Mouse (Mus musculus) embryonic facial prominence, embryonic 14.5 days (tissue): ENCODE data around the gene Tex45. TPM values are rescaled to one million over a fixed set of nuclear protein-coding genes. Genes with fewer than 3 reads are reported as not detected.

ENCODE experiments used
- ATAC-seq: fragments of 200-750 bp; cut with Nextera tagmentation; 2 replicates; pipeline ENCODE4 v1.8.0; 2017; ENCODE audit warnings: low read depth, moderate number of reproducible peaks, moderate TSS enrichment
- DNase-seq: peaks from one replicate; pipeline ENCODE4 v3.0.0-alpha.2; 2015; ENCODE audit warnings: low spot score
- H3K27ac ChIP-seq: fragments of 300-500 bp; sonication (generic); replicated peaks from 2 replicates; pipeline ENCODE4 v1.5.1; 2014; ENCODE audit warnings: low read depth, mild to moderate bottlenecking, low read length, moderate library complexity
- H3K27me3 ChIP-seq: fragments of 300-500 bp; sonication (generic); replicated peaks from 2 replicates; pipeline ENCODE4 v1.6.1; 2014; ENCODE audit warnings: low read length; ENCODE audit not compliant: control insufficient read depth, insufficient read depth
- H3K36me3 ChIP-seq: fragments of 300-500 bp; sonication (generic); 2 replicates; pipeline ENCODE4 v1.6.1; 2014; ENCODE audit warnings: low read length, mixed read lengths; ENCODE audit not compliant: control insufficient read depth, insufficient read depth
- H3K4me1 ChIP-seq: fragments of 300-500 bp; sonication (generic); 2 replicates; pipeline ENCODE4 v1.6.1; 2014; ENCODE audit warnings: antibody characterized with exemption, low read length; ENCODE audit not compliant: control insufficient read depth, insufficient read depth
- H3K4me2 ChIP-seq: fragments of 300-500 bp; sonication (generic); 2 replicates; pipeline ENCODE4 v1.6.1; 2014; ENCODE audit warnings: low read depth, mild to moderate bottlenecking, low read length, moderate library complexity, mixed read lengths
- H3K4me3 ChIP-seq: fragments of 300-500 bp; sonication (generic); 2 replicates; pipeline ENCODE4 v1.5.1; 2014; ENCODE audit warnings: low read depth, mild to moderate bottlenecking, low read length
- H3K9ac ChIP-seq: fragments of 300-500 bp; sonication (generic); 2 replicates; pipeline ENCODE4 v1.6.1; 2014; ENCODE audit warnings: low read depth, mild to moderate bottlenecking, low read length, moderate library complexity, mixed read lengths
- H3K9me3 ChIP-seq: fragments of 300-500 bp; sonication (generic); 2 replicates; pipeline ENCODE4 v1.6.1; 2016; ENCODE audit warnings: low read length; ENCODE audit not compliant: control insufficient read depth
- WGBS: fragments of 180-500 bp; shearing (Covaris S2); extraction: QIAGEN DNeasy Blood & Tissue Kit; methylation state at CpG from one replicate; pipeline ENCODE4 v1.1.7; 2014; 5-methylcytosine and 5-hydroxymethylcytosine counted together
- polyA plus RNA-seq: library from polyadenylated mRNA; unstranded; fragments of >200 nt; fragmentation: Nextera tagmentation; extraction: Ambion mirVana; gene quantifications from 2 replicates; pipeline ENCODE4 v1.2.1, GENCODE M21; 2014

Gene Tex45
- polyA plus RNA-seq, 1 experiment from 2014 or later = 0.18 TPM

DNA sequence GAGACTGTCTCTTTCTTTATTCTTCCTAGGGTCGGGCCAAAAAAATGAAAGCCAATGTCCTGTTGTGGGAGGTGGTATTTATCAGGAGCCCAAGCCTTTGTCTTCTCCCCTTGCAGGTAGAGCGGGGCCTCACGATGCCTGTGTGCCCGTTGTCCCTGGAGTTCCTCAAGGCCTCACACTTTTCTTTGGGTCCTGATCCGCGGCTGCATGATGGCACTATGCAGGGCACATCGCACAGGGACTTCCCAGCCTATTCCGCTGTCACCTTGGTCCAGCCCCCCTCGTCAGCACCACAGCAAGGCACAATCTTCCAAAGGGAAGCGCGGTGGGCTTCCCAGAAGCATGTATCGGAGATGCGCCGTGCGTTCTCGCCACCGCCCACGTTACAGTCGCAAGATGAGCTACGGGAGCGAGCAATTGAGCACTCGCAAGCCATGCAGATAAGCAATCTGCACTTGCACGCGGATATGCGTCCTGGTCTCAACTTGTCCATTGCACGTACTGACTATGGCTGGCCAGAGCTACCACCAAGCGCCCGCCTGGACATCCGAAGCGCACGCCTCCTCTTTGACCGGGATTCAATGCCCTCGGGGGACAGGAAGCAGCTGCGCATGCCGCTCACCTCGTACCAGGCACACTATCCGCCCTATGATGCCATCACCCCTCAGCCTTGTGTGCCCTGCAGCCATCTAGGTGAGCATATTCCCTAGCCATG, 5.2 kb downstream of the Tex45 start:
- Histone ChIP-seq H3K27ac (no peak overlapping the region), H3K9ac (peak overlapping the region; percentile 46; the same call in 1 of the 2 replicates), H3K4me3 (peak overlapping the region; percentile 33), H3K4me1 (no peaks in the 10 kb centered on the region; the same call in 1 of the 2 replicates), H3K36me3 (no peaks in the 10 kb centered on the region), H3K9me3 (no peaks in the 10 kb centered on the region), H3K4me2 (peak overlapping the region; percentile 61), H3K27me3 (peaks cover 11% of the 10 kb centered on the region)
- peak; percentile 35 for DNase-seq
- peak; percentile 63; the same call in 1 of the 2 replicates for ATAC-seq
- WGBS = 29% methylated on average over 37 of the region's 37 CpGs

DNA sequence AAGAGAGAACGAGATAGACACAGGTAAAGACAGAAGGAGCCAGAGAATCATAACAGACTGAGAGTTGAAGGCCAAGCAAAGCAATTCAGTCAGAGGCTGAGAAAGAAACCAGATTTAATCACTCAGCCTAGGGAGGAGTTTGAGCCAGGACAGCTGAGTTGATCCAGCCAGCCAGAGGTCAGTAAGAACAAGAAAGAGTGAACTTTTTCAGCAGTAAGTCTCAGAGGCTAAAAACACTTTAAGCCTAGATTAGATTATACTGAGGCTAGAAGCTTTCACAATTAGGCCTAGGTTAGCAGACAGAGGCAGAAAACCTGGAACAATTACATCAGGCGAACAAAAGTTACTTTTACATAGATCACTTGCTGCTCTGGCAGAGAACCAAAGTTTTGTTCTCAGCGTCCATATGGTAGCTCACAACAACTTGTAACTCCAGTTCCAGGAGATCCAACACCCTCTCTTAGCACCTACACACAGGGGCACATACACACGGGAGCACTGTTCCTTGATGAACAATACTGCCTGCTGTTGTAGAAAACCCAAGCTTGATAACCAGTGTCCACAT, 9.6 kb downstream of the Tex45 start:
- Histone ChIP-seq H3K36me3 (no peaks in the 10 kb centered on the region), H3K4me2 (no peak overlapping the region), H3K27ac (no peak overlapping the region), H3K4me3 (no peak overlapping the region), H3K9ac (no peak overlapping the region), H3K4me1 (no peaks in the 10 kb centered on the region; the same call in 1 of the 2 replicates), H3K9me3 (no peaks in the 10 kb centered on the region), H3K27me3 (peaks cover 11% of the 10 kb centered on the region)
- 60% methylated on average over 4 of the region's 4 CpGs for WGBS
- peak; percentile 10 for DNase-seq
- no peak for ATAC-seq

DNA sequence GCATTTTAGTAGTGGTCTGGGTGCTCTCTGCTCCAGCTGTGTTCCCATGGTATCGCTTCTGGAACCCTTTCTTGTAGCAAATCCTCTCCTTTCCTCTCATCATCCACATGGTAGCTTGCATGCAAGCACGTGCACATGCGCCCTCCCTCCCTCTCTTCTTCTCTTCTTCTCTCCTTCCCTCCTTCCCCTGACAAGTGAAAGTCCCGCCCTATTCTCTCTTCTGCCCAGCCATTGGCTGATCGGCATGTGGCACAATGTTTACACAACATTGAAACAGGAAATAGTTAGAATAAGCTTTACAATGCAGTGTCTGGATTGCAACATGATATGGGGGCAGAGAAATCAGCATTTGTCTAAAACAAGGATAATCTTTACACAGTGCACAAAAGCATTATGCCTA, 10.9 kb downstream of the Tex45 start:
- H3K4me1 ChIP-seq = no peaks in the 10 kb centered on the region
- WGBS = 53% methylated on average over 5 of the region's 5 CpGs
- no peak overlapping the region for H3K27ac ChIP-seq
- H3K4me2 ChIP-seq = no peak overlapping the region
- H3K36me3 ChIP-seq = no peaks in the 10 kb centered on the region
- no peak overlapping the region for H3K4me3 ChIP-seq
- H3K9me3 ChIP-seq = no peaks in the 10 kb centered on the region
- no peak; the same call in 1 of the 2 replicates for ATAC-seq
- H3K9ac ChIP-seq = no peak overlapping the region
- no peaks in the 10 kb centered on the region for H3K27me3 ChIP-seq
- DNase-seq = no peak

DNA sequence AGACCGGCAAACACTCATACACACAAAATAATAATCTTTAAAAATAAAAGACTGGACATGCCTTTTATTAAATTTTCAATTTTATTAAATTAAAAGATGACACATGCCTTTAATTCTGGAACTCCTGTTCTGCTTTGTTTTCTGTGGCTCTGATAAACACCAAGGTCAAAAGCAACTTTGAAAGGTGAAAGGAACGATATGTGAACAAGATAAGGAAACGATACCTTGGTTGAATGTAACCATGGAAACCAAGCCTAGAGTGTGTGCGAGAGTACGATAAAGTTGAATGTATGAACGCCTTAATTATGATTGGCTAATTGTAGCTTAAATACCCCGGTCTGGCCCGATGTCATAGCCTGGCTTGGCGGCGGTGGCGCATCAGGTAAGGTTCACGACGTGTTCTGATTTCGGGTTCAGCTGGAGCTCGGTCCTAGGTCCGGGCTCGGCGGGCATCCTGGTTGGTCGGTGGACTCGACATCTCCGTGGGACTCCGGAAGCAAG, 11.6 kb downstream of the Tex45 start:
- no peak overlapping the region for H3K4me3 ChIP-seq
- H3K36me3 ChIP-seq = no peaks in the 10 kb centered on the region
- WGBS = 88% methylated on average over 22 of the region's 22 CpGs
- H3K4me1 ChIP-seq = no peaks in the 10 kb centered on the region
- ATAC-seq (no peak), DNase-seq (no peak)
- no peaks in the 10 kb centered on the region for H3K27me3 ChIP-seq
- no peak overlapping the region for H3K9ac ChIP-seq
- H3K9me3 ChIP-seq = no peaks in the 10 kb centered on the region
- H3K4me2 ChIP-seq = no peak overlapping the region
- no peak overlapping the region for H3K27ac ChIP-seq

DNA sequence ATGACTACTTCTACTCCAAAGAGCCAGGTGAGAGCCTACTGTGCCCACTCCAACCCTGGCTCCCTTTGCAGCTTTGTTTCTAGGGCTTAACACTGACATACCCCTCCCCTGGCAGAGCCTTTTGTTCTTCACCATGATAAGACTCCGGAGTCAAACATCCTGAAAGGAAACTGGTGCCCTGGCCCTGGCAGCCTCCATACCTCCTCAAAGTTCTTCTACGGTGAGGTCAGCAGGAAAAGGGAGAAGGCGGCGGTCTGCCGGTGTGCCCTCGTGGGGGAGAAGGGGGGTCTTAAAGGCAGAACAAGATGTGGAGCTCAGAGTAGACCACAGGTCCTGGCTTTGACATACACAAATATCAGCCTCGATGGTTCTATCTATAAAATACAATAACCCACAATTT, 12.9 kb downstream of the Tex45 start:
- H3K27me3 ChIP-seq = no peaks in the 10 kb centered on the region
- DNase-seq = no peak
- H3K36me3 ChIP-seq = no peaks in the 10 kb centered on the region
- 83% methylated on average over 7 of the region's 7 CpGs for WGBS
- H3K9me3 ChIP-seq = no peaks in the 10 kb centered on the region
- H3K4me3 ChIP-seq = no peak overlapping the region
- H3K4me2 ChIP-seq = no peak overlapping the region
- H3K4me1 ChIP-seq = no peaks in the 10 kb centered on the region
- no peak overlapping the region for H3K9ac ChIP-seq
- H3K27ac ChIP-seq = no peak overlapping the region
- no peak for ATAC-seq

DNA sequence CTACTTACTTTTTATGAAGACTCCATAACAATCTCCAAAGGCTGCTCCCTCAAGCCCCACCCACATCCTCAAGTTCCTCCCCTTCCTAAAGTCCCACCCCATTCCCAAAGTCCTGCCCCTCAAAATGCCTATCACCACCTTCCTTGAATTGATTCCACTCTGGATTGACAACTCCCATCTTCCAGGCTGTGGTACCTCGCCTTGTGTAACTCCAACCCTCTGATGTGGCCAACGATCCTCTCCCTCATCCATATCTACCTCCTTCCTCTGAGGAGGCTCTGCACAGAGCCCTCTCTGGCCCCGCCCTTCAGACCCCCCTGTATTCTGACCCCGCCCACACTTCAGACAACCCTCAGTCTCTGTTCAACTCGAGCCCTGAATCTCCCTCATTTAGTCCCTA, 14.5 kb downstream of the Tex45 start:
- Histone ChIP-seq H3K36me3 (no peaks in the 10 kb centered on the region), H3K9me3 (no peaks in the 10 kb centered on the region), H3K9ac (no peak overlapping the region), H3K4me3 (no peak overlapping the region), H3K27me3 (no peaks in the 10 kb centered on the region), H3K4me2 (no peak overlapping the region), H3K4me1 (no peaks in the 10 kb centered on the region), H3K27ac (no peak overlapping the region)
- 27% methylated on average over 5 of the region's 5 CpGs for WGBS
- no peak for ATAC-seq
- DNase-seq = no peak

DNA sequence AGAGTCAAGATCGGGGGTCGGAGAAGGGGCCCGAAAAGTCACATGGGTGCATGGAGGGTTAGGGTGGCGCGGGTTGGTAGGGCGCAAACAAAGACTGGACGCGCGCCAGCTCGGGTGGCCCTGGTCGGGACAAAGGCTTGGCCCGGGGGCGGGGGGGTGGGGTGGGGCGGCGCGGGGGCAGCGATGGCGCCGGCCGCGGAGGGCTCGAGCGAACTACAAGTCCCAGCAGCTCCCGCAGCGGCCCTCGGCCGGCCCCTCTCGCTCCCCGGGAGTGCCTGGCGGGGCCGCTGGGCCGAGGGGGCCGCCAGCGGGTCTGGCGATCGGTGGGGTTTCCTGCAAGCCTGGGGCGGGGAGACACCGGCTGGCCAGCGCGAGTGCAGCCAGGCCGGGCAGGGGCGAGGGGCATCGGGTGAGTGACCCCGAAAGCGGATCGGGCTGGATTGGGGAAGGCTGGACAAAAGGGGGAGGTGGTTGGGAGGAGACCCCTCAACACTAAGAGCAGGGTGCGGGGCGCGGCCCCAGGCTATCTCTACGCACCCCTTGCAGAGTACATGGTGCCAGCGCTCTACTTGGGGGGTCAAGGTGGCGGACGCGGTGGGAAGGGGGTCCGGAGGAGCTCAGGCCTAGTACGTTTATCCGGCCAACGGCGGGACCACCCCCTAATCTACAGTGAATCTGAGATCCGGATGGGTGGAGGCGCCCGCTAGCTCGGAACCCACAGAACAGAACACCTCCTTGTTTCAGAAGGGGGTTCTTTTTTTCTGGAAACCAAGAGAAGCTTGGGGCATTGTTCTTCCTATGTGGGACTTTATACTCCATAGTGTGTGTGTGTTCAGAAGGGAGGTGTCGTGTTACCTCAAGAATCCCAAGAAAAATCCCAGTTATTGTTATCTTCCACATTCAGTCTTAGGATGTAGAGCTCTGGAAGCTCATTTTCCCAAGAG, 22.5 kb downstream of the Tex45 start, which contains the start of gene Zfp358:
Zfp358 (plus strand) TSS at position 238 of the 944 bp plus-strand sequence.
- Histone ChIP-seq H3K9ac (peak within 1 kb of the TSS; percentile 98), H3K4me2 (peak within 1 kb of the TSS; percentile 84), H3K4me1 (peaks cover 4% of the 10 kb centered on the region; the same call in 1 of the 2 replicates), H3K4me3 (peak within 1 kb of the TSS; percentile 97), H3K27ac (peak within 1 kb of the TSS; percentile 95), H3K9me3 (peaks cover 12% of the 10 kb centered on the region; the same call in 1 of the 2 replicates), H3K36me3 (peaks cover 35% of the 10 kb centered on the region), H3K27me3 (no peaks in the 10 kb centered on the region)
- DNase-seq = peak; percentile 93
- ATAC-seq = peak; percentile 95
- WGBS = 1% methylated on average over 31 of the region's 64 CpGs

DNA sequence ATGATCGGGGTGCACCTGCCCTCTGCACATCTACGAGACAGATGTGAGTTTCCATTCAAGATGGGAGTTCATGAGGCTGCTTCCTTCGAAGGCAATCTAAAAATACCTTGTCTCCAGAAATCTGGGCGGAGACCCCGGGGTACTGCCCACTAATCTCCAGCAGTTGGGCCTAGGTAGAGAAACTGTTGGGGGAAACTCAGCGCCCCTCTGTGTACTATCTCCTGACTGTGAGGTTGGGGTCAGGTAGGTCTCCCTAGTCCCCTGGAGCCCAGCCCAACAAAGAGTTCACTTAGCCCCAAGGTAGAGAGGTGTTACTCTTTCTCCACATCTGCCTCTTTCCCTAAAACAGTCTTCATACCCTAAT, 23.2 kb downstream of the Tex45 start:
- Histone ChIP-seq H3K36me3 (peaks cover 35% of the 10 kb centered on the region), H3K4me2 (peak overlapping the region; percentile 84), H3K9me3 (peaks cover 12% of the 10 kb centered on the region; the same call in 1 of the 2 replicates), H3K27me3 (no peaks in the 10 kb centered on the region), H3K4me1 (peaks cover 4% of the 10 kb centered on the region; the same call in 1 of the 2 replicates), H3K27ac (peak overlapping the region; percentile 95), H3K4me3 (peak overlapping the region; percentile 97), H3K9ac (peak overlapping the region; percentile 98)
- DNase-seq = peak; percentile 34
- WGBS = 35% methylated on average over 6 of the region's 6 CpGs
- no peak for ATAC-seq
